8 mouse cellular contexts compared by ENCODE assay signal in the genomic region with DNA sequence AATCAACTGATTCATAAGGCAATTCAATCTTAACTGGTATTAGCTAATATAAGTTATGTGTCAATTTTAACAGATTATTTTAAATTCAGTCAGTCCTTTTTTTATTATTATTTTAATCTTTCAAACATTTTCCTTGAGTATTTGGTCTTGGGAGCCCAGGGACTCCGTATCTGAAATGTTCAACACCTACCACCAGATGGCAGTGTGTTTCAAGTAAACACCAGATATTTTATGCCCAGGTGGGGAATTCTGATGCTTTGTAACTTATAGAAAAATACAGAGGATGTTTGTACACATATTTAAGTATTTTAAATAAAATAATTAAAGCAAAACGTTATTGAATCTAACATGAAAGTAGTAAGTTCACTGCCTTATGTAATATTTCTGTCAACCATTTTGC.
DNase-seq lines count a peak whose midpoint lies in the region; ATAC-seq lines count a peak whose summit lies in the region.

No protein-coding gene starts in this region.

- H3K27me3 ChIP-seq in kidney, embryonic 15.5 days: no peaks in the 10 kb centered on the region

- ATAC-seq in kidney, embryonic 15.5 days (replicated peaks; ENCODE audit: low FRiP score): no peak

- 8% methylated on average over 2 of the region's 2 CpGs for WGBS in kidney, embryonic 15.5 days

- peak; percentile 8 for DNase-seq in adrenal gland, adult 2 months
- DNase-seq in adrenal gland, postnatal 25 days: no peak
- peak; percentile 48 for DNase-seq in kidney, adult 9 months
- peak; percentile 51 for DNase-seq in ES-CJ7 (ENCODE audit: low read depth, low spot score)
- peak; percentile 2 for DNase-seq in fibroblast of lung, adult 2 months (ENCODE audit: low read depth)
- DNase-seq in spleen, postnatal 10 days (ENCODE audit: low spot score in 2 of 2): no peak
- no peak for DNase-seq in frontal cortex, postnatal 10 days (ENCODE audit: low spot score in 2 of 2)

- no peak overlapping the region for H3K4me3 ChIP-seq in kidney, embryonic 15.5 days (replicated peaks)

- no peak overlapping the region for H3K9ac ChIP-seq in kidney, embryonic 15.5 days

- no peaks in the 10 kb centered on the region for H3K9me3 ChIP-seq in kidney, embryonic 15.5 days (replicated peaks)

- no peaks in the 10 kb centered on the region for H3K36me3 ChIP-seq in kidney, embryonic 15.5 days

- no peak overlapping the region for H3K4me2 ChIP-seq in kidney, embryonic 15.5 days

- H3K4me1 ChIP-seq in kidney, embryonic 15.5 days: no peaks in the 10 kb centered on the region

- H3K27ac ChIP-seq in kidney, embryonic 15.5 days: no peak overlapping the region

Comparison
In these comparisons a context has a peak if more than half of its experiments do, and no peak if none do; other contexts are left out.
1. DNase-seq: peak in adrenal gland, adult 2 months (single experiment), kidney, adult 9 months (single experiment), ES-CJ7 (single experiment) and fibroblast of lung, adult 2 months (single experiment); none in adrenal gland, postnatal 25 days (single experiment), spleen, postnatal 10 days (0 of 2) and frontal cortex, postnatal 10 days (0 of 2).